Mouse (Mus musculus): ENCODE measurements around the gene Cd44. TPM values are rescaled to one million over a fixed set of nuclear protein-coding genes. Genes with fewer than 3 reads are reported as not detected.

The Cd44 gene
- polyA plus RNA-seq, 1 experiment from 2014 or later = 24.8 TPM

DNA sequence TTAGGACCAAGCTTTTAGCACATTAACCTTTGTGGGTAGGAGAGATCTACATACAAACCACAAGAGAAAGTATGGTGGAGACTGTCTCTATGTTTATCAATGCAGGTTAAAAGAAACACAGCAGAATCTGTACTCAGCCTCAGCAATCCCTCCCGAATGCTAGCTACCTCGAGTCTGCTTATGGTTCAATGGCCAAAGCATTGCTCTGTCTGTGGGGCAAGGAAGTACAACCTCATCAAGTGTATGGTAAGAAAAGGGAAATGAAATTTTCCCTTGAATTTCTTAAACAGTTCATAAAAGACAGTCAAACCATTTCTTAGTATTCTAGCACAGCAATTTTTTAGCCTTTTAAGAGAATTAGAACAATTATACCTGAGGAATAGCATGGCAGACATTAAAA is 109.8 kb downstream of the Cd44 start:
- Histone ChIP-seq H3K9me3 (replicated peaks; ENCODE audit: control insufficient read depth, low read length) (no peaks in the 10 kb centered on the region), H3K36me3 (ENCODE audit: control insufficient read depth, insufficient read depth, low read length) (no peaks in the 10 kb centered on the region), H3K27ac (ENCODE audit: low read depth, low read length) (no peak overlapping the region), H3K4me3 (ENCODE audit: low read depth, low read length) (no peak overlapping the region), H3K9ac (ENCODE audit: low read depth, low read length) (no peak overlapping the region), H3K4me2 (no peak overlapping the region), H3K27me3 (ENCODE audit: control insufficient read depth, insufficient read depth, low read length) (no peaks in the 10 kb centered on the region), H3K4me1 (ENCODE audit: control insufficient read depth, insufficient read depth, low read length) (no peaks in the 10 kb centered on the region)
- 73% methylated on average over 2 of the region's 2 CpGs for WGBS (ENCODE audit: insufficient replicate concordance)
- no peak for ATAC-seq (replicated peaks; ENCODE audit: insufficient number of reproducible peaks, low FRiP score, low TSS enrichment)

DNA sequence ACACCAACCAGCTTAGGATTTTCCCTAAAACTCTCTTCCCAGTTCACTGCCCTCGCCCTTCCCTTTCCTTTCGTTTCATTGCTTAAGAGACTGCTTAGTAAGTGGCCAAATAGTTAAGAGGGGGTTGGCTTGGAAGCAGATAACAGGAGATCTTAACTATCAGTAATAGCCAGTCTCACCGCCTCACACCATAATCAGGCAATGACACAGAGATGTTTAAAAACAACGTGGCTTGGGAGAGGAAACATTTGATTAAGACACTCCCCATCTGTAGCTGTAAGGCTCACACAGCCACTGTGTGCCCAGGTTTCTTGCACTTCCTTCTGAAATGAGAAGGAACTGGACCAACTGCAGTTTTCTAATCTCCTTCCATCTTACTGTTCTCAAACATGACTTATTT is 115.8 kb downstream of the Cd44 start:
- Histone ChIP-seq H3K36me3 (ENCODE audit: control insufficient read depth, insufficient read depth, low read length) (no peaks in the 10 kb centered on the region), H3K27me3 (ENCODE audit: control insufficient read depth, insufficient read depth, low read length) (no peaks in the 10 kb centered on the region), H3K9ac (ENCODE audit: low read depth, low read length) (no peak overlapping the region), H3K4me3 (ENCODE audit: low read depth, low read length) (no peak overlapping the region), H3K27ac (ENCODE audit: low read depth, low read length) (no peak overlapping the region), H3K9me3 (replicated peaks; ENCODE audit: control insufficient read depth, low read length) (no peaks in the 10 kb centered on the region), H3K4me1 (ENCODE audit: control insufficient read depth, insufficient read depth, low read length) (no peaks in the 10 kb centered on the region), H3K4me2 (no peak overlapping the region)
- WGBS (ENCODE audit: insufficient replicate concordance) = 31% methylated on average over 4 of the region's 4 CpGs
- no peak for ATAC-seq (replicated peaks; ENCODE audit: insufficient number of reproducible peaks, low FRiP score, low TSS enrichment)

DNA sequence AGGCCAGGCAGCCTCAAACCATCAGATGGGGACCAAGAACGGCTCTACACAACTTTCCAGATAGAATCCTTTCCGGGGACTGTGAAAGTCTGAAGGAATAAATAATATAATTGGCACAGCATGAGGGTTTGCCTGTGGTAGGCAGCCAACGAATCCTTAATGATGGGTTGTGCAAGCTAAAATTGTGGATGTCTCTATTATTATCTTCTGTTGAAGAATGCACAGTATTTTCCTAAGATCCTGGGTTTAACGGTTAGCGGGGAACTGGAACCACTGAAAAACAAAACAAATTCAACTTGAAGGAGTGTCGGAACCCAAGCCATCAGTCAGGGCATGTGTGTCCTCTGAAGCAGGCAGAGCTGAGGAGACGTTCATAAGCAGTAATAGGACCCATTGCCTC is 118.7 kb downstream of the Cd44 start:
- Histone ChIP-seq H3K27ac (ENCODE audit: low read depth, low read length) (no peak overlapping the region), H3K4me3 (ENCODE audit: low read depth, low read length) (no peak overlapping the region), H3K36me3 (ENCODE audit: control insufficient read depth, insufficient read depth, low read length) (no peaks in the 10 kb centered on the region), H3K9ac (ENCODE audit: low read depth, low read length) (no peak overlapping the region), H3K4me1 (ENCODE audit: control insufficient read depth, insufficient read depth, low read length) (no peaks in the 10 kb centered on the region), H3K9me3 (replicated peaks; ENCODE audit: control insufficient read depth, low read length) (no peaks in the 10 kb centered on the region), H3K4me2 (no peak overlapping the region), H3K27me3 (ENCODE audit: control insufficient read depth, insufficient read depth, low read length) (no peaks in the 10 kb centered on the region)
- WGBS (ENCODE audit: insufficient replicate concordance) = 78% methylated on average over 7 of the region's 7 CpGs
- no peak for ATAC-seq (replicated peaks; ENCODE audit: insufficient number of reproducible peaks, low FRiP score, low TSS enrichment)

GRCm38 (mm10) chr2:102778208-102778607 is 123.3 kb downstream of the Cd44 start:
- Histone ChIP-seq H3K4me3 (ENCODE audit: low read depth, low read length) (no peak overlapping the region), H3K9ac (ENCODE audit: low read depth, low read length) (no peak overlapping the region), H3K4me2 (no peak overlapping the region), H3K9me3 (replicated peaks; ENCODE audit: control insufficient read depth, low read length) (no peaks in the 10 kb centered on the region), H3K36me3 (ENCODE audit: control insufficient read depth, insufficient read depth, low read length) (no peaks in the 10 kb centered on the region), H3K4me1 (ENCODE audit: control insufficient read depth, insufficient read depth, low read length) (no peaks in the 10 kb centered on the region), H3K27ac (ENCODE audit: low read depth, low read length) (no peak overlapping the region), H3K27me3 (ENCODE audit: control insufficient read depth, insufficient read depth, low read length) (no peaks in the 10 kb centered on the region)
- 78% methylated on average over 3 of the region's 3 CpGs for WGBS (ENCODE audit: insufficient replicate concordance)
- no peak for ATAC-seq (replicated peaks; ENCODE audit: insufficient number of reproducible peaks, low FRiP score, low TSS enrichment)

DNA sequence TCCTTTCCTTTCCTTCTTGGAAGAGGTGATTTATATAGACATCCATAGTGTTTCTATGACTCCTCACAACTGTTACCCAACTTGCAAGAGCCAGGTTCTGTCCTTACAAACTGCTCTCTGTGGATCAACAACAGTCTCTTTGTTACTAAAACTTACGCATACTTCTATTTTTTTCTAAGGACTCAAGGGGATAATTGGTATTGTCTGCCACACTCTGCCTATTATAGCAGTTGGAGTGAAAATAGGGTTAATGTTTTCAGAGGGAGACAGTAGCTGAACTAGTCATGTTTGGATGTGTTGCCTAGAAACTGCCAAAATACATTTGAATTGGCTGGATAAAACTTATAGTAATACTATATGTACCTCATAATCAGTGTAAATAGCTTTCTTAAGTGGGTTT is 125.9 kb downstream of the Cd44 start:
- ATAC-seq (replicated peaks; ENCODE audit: insufficient number of reproducible peaks, low FRiP score, low TSS enrichment) = no peak
- Histone ChIP-seq H3K4me2 (no peak overlapping the region), H3K27me3 (ENCODE audit: control insufficient read depth, insufficient read depth, low read length) (no peaks in the 10 kb centered on the region), H3K9ac (ENCODE audit: low read depth, low read length) (no peak overlapping the region), H3K9me3 (replicated peaks; ENCODE audit: control insufficient read depth, low read length) (no peaks in the 10 kb centered on the region), H3K27ac (ENCODE audit: low read depth, low read length) (no peak overlapping the region), H3K4me3 (ENCODE audit: low read depth, low read length) (no peak overlapping the region), H3K36me3 (ENCODE audit: control insufficient read depth, insufficient read depth, low read length) (no peaks in the 10 kb centered on the region), H3K4me1 (ENCODE audit: control insufficient read depth, insufficient read depth, low read length) (no peaks in the 10 kb centered on the region)
- 76% methylated on average over 1 of the region's 1 CpGs for WGBS (ENCODE audit: insufficient replicate concordance)

- Histone ChIP-seq H3K4me3 (ENCODE audit: low read depth, low read length) (no peak overlapping the region), H3K4me1 (ENCODE audit: control insufficient read depth, insufficient read depth, low read length) (no peaks in the 10 kb centered on the region), H3K27ac (ENCODE audit: low read depth, low read length) (no peak overlapping the region), H3K9me3 (replicated peaks; ENCODE audit: control insufficient read depth, low read length) (no peaks in the 10 kb centered on the region), H3K27me3 (ENCODE audit: control insufficient read depth, insufficient read depth, low read length) (no peaks in the 10 kb centered on the region), H3K9ac (ENCODE audit: low read depth, low read length) (no peak overlapping the region), H3K4me2 (no peak overlapping the region), H3K36me3 (ENCODE audit: control insufficient read depth, insufficient read depth, low read length) (no peaks in the 10 kb centered on the region)
- 69% methylated on average over 4 of the region's 4 CpGs for WGBS (ENCODE audit: insufficient replicate concordance)
- no peak for ATAC-seq (replicated peaks; ENCODE audit: insufficient number of reproducible peaks, low FRiP score, low TSS enrichment)
These were observed 126.8 kb downstream of the Cd44 start for GRCm38 (mm10) chr2:102774700-102775099.

GRCm38 (mm10) chr2:102772276-102772675 is 129.2 kb downstream of the Cd44 start:
- no peak overlapping the region for H3K27ac ChIP-seq (ENCODE audit: low read depth, low read length)
- no peaks in the 10 kb centered on the region for H3K27me3 ChIP-seq (ENCODE audit: control insufficient read depth, insufficient read depth, low read length)
- no peak overlapping the region for H3K4me2 ChIP-seq
- H3K4me1 ChIP-seq (ENCODE audit: control insufficient read depth, insufficient read depth, low read length) = peaks cover 3% of the 10 kb centered on the region; the same call in 1 of the 2 replicates
- H3K36me3 ChIP-seq (ENCODE audit: control insufficient read depth, insufficient read depth, low read length) = no peaks in the 10 kb centered on the region
- WGBS (ENCODE audit: insufficient replicate concordance) = 91% methylated on average over 5 of the region's 5 CpGs
- no peak overlapping the region for H3K9ac ChIP-seq (ENCODE audit: low read depth, low read length)
- ATAC-seq (replicated peaks; ENCODE audit: insufficient number of reproducible peaks, low FRiP score, low TSS enrichment) = no peak
- no peak overlapping the region for H3K4me3 ChIP-seq (ENCODE audit: low read depth, low read length)
- no peaks in the 10 kb centered on the region for H3K9me3 ChIP-seq (replicated peaks; ENCODE audit: control insufficient read depth, low read length)

DNA sequence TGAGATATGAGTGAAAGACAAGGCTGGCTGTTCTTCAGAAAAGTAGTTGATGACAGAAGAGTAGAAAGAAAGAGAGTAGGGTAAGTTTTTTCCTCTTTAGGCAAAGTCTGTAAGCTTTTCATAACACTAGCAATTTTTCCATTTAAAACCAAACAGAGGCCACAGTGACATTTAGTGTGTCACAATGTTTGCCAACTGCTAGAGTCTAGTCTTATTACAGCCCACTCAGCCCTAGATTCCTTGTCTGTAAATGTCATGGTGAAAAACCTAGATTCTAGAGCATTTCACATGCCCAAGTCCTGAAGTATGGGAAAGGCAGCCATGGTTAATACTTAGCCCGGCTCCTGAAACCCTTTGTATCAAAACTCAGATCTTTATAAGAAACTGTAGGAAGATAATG is 130.2 kb downstream of the Cd44 start:
- Histone ChIP-seq H3K4me2 (no peak overlapping the region), H3K27me3 (ENCODE audit: control insufficient read depth, insufficient read depth, low read length) (no peaks in the 10 kb centered on the region), H3K36me3 (ENCODE audit: control insufficient read depth, insufficient read depth, low read length) (no peaks in the 10 kb centered on the region), H3K9me3 (replicated peaks; ENCODE audit: control insufficient read depth, low read length) (no peaks in the 10 kb centered on the region), H3K27ac (ENCODE audit: low read depth, low read length) (no peak overlapping the region), H3K9ac (ENCODE audit: low read depth, low read length) (no peak overlapping the region), H3K4me3 (ENCODE audit: low read depth, low read length) (no peak overlapping the region), H3K4me1 (ENCODE audit: control insufficient read depth, insufficient read depth, low read length) (peaks cover 3% of the 10 kb centered on the region; the same call in 1 of the 2 replicates)
- ATAC-seq (replicated peaks; ENCODE audit: insufficient number of reproducible peaks, low FRiP score, low TSS enrichment) = no peak
- 83% methylated on average over 1 of the region's 1 CpGs for WGBS (ENCODE audit: insufficient replicate concordance)

DNA sequence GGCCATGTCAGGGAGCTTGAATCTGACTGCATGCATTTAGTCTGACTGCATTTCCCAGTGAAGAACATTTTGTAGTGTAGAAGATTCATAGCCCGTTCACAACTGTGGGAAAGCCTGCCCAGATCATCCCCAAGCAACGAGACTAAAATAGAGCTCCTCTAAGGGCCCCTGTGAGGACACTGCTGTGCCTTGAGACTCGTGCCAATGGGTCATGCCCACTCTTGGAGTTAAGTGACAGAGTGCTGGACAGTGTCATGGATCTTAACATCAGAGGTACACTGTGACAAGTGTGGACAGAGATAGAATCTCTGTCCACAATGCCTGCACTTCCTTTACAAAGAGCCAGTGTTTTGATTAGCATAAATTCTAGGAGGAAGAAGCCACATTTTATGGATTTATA is 133.2 kb downstream of the Cd44 start:
- H3K4me1 ChIP-seq (ENCODE audit: control insufficient read depth, insufficient read depth, low read length) = peaks cover 3% of the 10 kb centered on the region
- H3K9ac ChIP-seq (ENCODE audit: low read depth, low read length) = no peak overlapping the region
- no peaks in the 10 kb centered on the region for H3K9me3 ChIP-seq (replicated peaks; ENCODE audit: control insufficient read depth, low read length)
- no peak for ATAC-seq (replicated peaks; ENCODE audit: insufficient number of reproducible peaks, low FRiP score, low TSS enrichment)
- 36% methylated on average over 3 of the region's 3 CpGs for WGBS (ENCODE audit: insufficient replicate concordance)
- no peaks in the 10 kb centered on the region for H3K27me3 ChIP-seq (ENCODE audit: control insufficient read depth, insufficient read depth, low read length)
- H3K4me3 ChIP-seq (ENCODE audit: low read depth, low read length) = no peak overlapping the region
- H3K27ac ChIP-seq (ENCODE audit: low read depth, low read length) = no peak overlapping the region
- H3K36me3 ChIP-seq (ENCODE audit: control insufficient read depth, insufficient read depth, low read length) = no peaks in the 10 kb centered on the region
- no peak overlapping the region for H3K4me2 ChIP-seq

Data from heart, embryonic 11.5 days (tissue).